Mouse (Mus musculus): ENCODE measurements around the gene Olfr138.

The Olfr138 gene

DNA sequence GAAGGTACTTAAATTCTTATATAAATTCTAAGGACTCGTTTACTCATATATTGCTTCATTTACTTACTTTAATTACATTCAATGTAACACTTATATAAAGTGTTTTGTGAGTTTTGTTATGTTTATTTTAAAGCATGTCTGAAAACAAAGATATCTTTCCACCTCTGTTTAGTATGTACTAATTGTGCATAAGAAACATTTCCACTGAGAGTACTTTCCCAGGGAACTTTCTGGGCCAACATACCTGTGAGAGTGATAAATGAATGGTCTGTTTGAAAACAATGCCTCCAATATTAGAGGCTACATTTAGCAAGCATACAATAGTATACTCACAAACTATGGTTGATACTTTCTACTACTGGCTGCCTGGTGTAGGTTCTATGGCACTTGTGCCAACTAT lies at the start of gene Olfr138:
Gene Olfr138, plus strand, starts transcription at position 301 of the 400 bp plus-strand sequence.
- no peak for DNase-seq (ENCODE audit: low spot score in 2 of 2)

DNA sequence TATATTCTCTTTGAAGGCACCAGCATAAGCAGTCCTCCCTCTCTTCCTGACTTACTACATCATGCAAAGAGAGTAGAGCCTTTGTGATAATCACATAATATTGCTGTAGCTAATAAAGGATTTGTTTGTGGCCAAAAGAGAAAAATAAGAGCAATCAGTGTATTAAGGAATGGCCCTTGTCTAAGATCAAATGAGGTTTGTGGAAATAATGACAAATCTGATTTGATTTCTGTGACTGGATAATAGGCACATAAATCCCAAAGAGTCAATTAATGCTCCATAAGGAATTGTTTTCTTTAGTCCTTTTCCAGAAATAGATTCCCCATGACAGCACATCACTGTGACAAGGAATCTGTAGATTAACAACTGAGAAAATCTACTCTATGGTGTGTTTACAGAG lies 46.6 kb downstream of the Olfr138 start, which contains the start of gene Olfr137:
Gene Olfr137, minus strand, starts transcription at position 101 of the 400 bp plus-strand sequence.
- DNase-seq (ENCODE audit: low spot score in 2 of 2) = no peak
